Mouse (Mus musculus) kidney, adult 2 months (tissue): ENCODE measurements at regions not wholly inside any gene's neighbourhood (a gene's known extent, or its start where the extent isn't known, plus 50 kb on each side); places are given as distances from the start of the nearest gene placed in this dataset.

Source experiments
- DNase-seq: peaks from one replicate; pipeline ENCODE4 v3.0.0; 2021
- H3K27ac ChIP-seq: fragments of 200-500 bp; 2 replicates; pipeline ENCODE4 v1.5.1; 2012; ENCODE audit warnings: low read depth, low read length, control low read depth, inconsistent platforms; ENCODE audit not compliant: insufficient read depth
- H3K27me3 ChIP-seq: fragments of 200-500 bp; replicated peaks from 2 replicates; pipeline ENCODE4 v1.6.1; 2012; ENCODE audit warnings: mild to moderate bottlenecking, moderate library complexity, low read length, inconsistent platforms; ENCODE audit not compliant: control insufficient read depth, insufficient read depth
- H3K36me3 ChIP-seq: fragments of 200-500 bp; 2 replicates; pipeline ENCODE4 v1.6.1; 2012; ENCODE audit warnings: mild to moderate bottlenecking, moderate library complexity, low read length, inconsistent platforms; ENCODE audit not compliant: control insufficient read depth, insufficient read depth
- H3K4me1 ChIP-seq: fragments of 200-500 bp; 2 replicates; pipeline ENCODE4 v1.6.1; 2011; ENCODE audit warnings: low read length; ENCODE audit not compliant: control insufficient read depth, insufficient read depth
- H3K4me3 ChIP-seq: fragments of 200-500 bp; 2 replicates; pipeline ENCODE4 v1.5.1; 2011; ENCODE audit warnings: mild to moderate bottlenecking, low read depth, low read length, control low read depth; ENCODE audit not compliant: insufficient read depth
- CTCF ChIP-seq: fragments of 200-500 bp; conservative IDR thresholded peaks from 2 replicates; pipeline ENCODE4 v1.5.1; 2011; ENCODE audit warnings: low read depth, mild to moderate bottlenecking, control low read depth, low read length, moderate library complexity, mixed read lengths; ENCODE audit not compliant: insufficient read depth, insufficient read length
- POLR2A ChIP-seq: fragments of 200-500 bp; IDR thresholded peaks from one replicate; pipeline ENCODE4 v1.6.1; 2011; ENCODE audit warnings: low read depth, low read length, control low read depth
- WGBS: fragments of 180-500 bp; shearing (Covaris S2); methylation state at CpG from one replicate; pipeline ENCODE4 v1.1.7; 2018; 5-methylcytosine and 5-hydroxymethylcytosine counted together

GRCm38 (mm10) chr6:7472366-7473026 is 82.2 kb upstream of the Tac1 start:
- TF ChIP-seq POLR2A (no peak), CTCF (no peak)
- Histone ChIP-seq H3K27me3 (no peaks in the 10 kb centered on the region; the same call in 1 of the 2 replicates), H3K36me3 (no peaks in the 10 kb centered on the region), H3K4me3 (no peak overlapping the region), H3K4me1 (no peaks in the 10 kb centered on the region), H3K27ac (no peak overlapping the region)
- WGBS = 49% methylated on average over 7 of the region's 7 CpGs
- no peak for DNase-seq

GRCm38 (mm10) chr6:7473730-7474129 is 80.9 kb upstream of the Tac1 start:
- 53% methylated on average over 3 of the region's 3 CpGs for WGBS

GRCm38 (mm10) chr6:7476907-7477306 is 77.8 kb upstream of the Tac1 start:
- no peak for TF ChIP-seq POLR2A
- no peak for TF ChIP-seq CTCF
- WGBS = 85% methylated on average over 1 of the region's 1 CpGs
- Histone ChIP-seq H3K36me3 (no peaks in the 10 kb centered on the region), H3K4me1 (no peaks in the 10 kb centered on the region), H3K27ac (no peak overlapping the region), H3K27me3 (no peaks in the 10 kb centered on the region; the same call in 1 of the 2 replicates), H3K4me3 (no peak overlapping the region)
- DNase-seq = no peak

More at GRCm38 (mm10) chr6:7473730-7474129, 80.9 kb upstream of the Tac1 start:
- Histone ChIP-seq H3K4me1 (no peaks in the 10 kb centered on the region), H3K27me3 (no peaks in the 10 kb centered on the region; the same call in 1 of the 2 replicates), H3K4me3 (no peak overlapping the region), H3K27ac (no peak overlapping the region), H3K36me3 (no peaks in the 10 kb centered on the region)
- DNase-seq = no peak
- TF ChIP-seq POLR2A = no peak
- no peak for TF ChIP-seq CTCF

- no peak for TF ChIP-seq POLR2A
- no peak for TF ChIP-seq CTCF
- H3K27me3 ChIP-seq = no peaks in the 10 kb centered on the region
- no peak overlapping the region for H3K4me3 ChIP-seq
- no peaks in the 10 kb centered on the region for H3K36me3 ChIP-seq
- H3K4me1 ChIP-seq = no peaks in the 10 kb centered on the region
- no peak for DNase-seq
- 74% methylated on average over 2 of the region's 2 CpGs for WGBS
- no peak overlapping the region for H3K27ac ChIP-seq
These were observed 60.4 kb upstream of the Tac1 start for GRCm38 (mm10) chr6:7494299-7494698.

- no peak for TF ChIP-seq CTCF
- TF ChIP-seq POLR2A = no peak
- H3K36me3 ChIP-seq = no peaks in the 10 kb centered on the region
- 57% methylated on average over 3 of the region's 3 CpGs for WGBS
- no peak overlapping the region for H3K4me3 ChIP-seq
- H3K4me1 ChIP-seq = no peaks in the 10 kb centered on the region
- H3K27ac ChIP-seq = no peak overlapping the region
- H3K27me3 ChIP-seq = no peaks in the 10 kb centered on the region
- DNase-seq = no peak
These were observed 57.9 kb upstream of the Tac1 start for GRCm38 (mm10) chr6:7496766-7497165.
